7 mouse cellular contexts compared by ENCODE assay signal in genomic region chr3:152345732-152346632, GRCm38 (mm10). TPM values are rescaled to one million over a fixed set of nuclear protein-coding genes. Genes with fewer than 3 reads are reported as not detected.
DNase-seq lines count a peak whose midpoint lies in the region; ATAC-seq lines count a peak whose summit lies in the region.

Gene Usp33 (plus strand): TSS chr3:152346478.

- no peaks in the 10 kb centered on the region for H3K9me3 ChIP-seq in intestine, embryonic 15.5 days
- H3K9me3 ChIP-seq in midbrain, embryonic 10.5 days (replicated peaks) = no peaks in the 10 kb centered on the region

- WGBS in intestine, embryonic 15.5 days = 6% methylated on average over 44 of the region's 44 CpGs
- 7% methylated on average over 44 of the region's 44 CpGs for whole genome bisulfite sequencing in midbrain, embryonic 10.5 days

- peaks cover 17% of the 10 kb centered on the region; the same call in 1 of the 2 replicates for H3K4me1 ChIP-seq in intestine, embryonic 15.5 days (replicated peaks)
- peaks cover 26% of the 10 kb centered on the region for H3K4me1 ChIP-seq in midbrain, embryonic 10.5 days

- peak; percentile 96 to 98 for DNase-seq in adrenal gland, adult 18-20 months (ENCODE audit: low spot score in 2 of 2)
- peak; percentile 96 for DNase-seq in embryo, embryonic 11 days
- peak; percentile 93 to 94 for DNase-seq in gastrocnemius, postnatal 36 days
- DNase-seq in left cerebral cortex, postnatal 25 days (ENCODE audit: low spot score in 2 of 2) = peak; percentile 94 to 96
- DNase-seq in midbrain, embryonic 10.5 days (ENCODE audit: low spot score) = peak; percentile 93
- peak; percentile 94 for DNase-seq in right cerebral cortex, postnatal 4 days

- intact Hi-C loops in gastrocnemius, postnatal 36 days (cut with DNase I) = no loop called here
- intact Hi-C loops in left cerebral cortex, postnatal 25 days (cut with DNase I) = no loop called here

- H3K4me2 ChIP-seq in intestine, embryonic 15.5 days (replicated peaks) = peak within 1 kb of the TSS; percentile 60

- no peaks in the 10 kb centered on the region for H3K27me3 ChIP-seq in intestine, embryonic 15.5 days (replicated peaks)
- H3K27me3 ChIP-seq in midbrain, embryonic 10.5 days (ENCODE audit: low read depth, poor library complexity, severe bottlenecking) = no peaks in the 10 kb centered on the region

- peak within 1 kb of the TSS; percentile 82 for H3K9ac ChIP-seq in intestine, embryonic 15.5 days

- no peaks in the 10 kb centered on the region for H3K36me3 ChIP-seq in intestine, embryonic 15.5 days
- H3K36me3 ChIP-seq in midbrain, embryonic 10.5 days = peaks cover 9% of the 10 kb centered on the region; the same call in 1 of the 2 replicates

- peak within 1 kb of the TSS; percentile 76 for H3K27ac ChIP-seq in intestine, embryonic 15.5 days
- H3K27ac ChIP-seq in midbrain, embryonic 10.5 days (replicated peaks) = peak within 1 kb of the TSS; percentile 89

- ATAC-seq in intestine, embryonic 15.5 days = peak; percentile 98

- peak within 1 kb of the TSS; percentile 69 for H3K4me3 ChIP-seq in intestine, embryonic 15.5 days (replicated peaks)
- H3K4me3 ChIP-seq in midbrain, embryonic 10.5 days = peak within 1 kb of the TSS; percentile 76

RNA-seq across cellular contexts. Expression of gene Usp33, which starts in this region (rescaled TPM):
- 10 to 100 TPM; 70.9 to 97.3 TPM for total RNA-seq in adrenal gland, adult 18-20 months (2021)
- 10 to 100 TPM; 17.9 to 19.4 TPM for total RNA-seq in gastrocnemius, postnatal 36 days (2021)
- polyA plus RNA-seq in intestine, embryonic 15.5 days (2015; fragmentation: Nextera tagmentation; extraction: Ambion mirVana) = 45.3 and 51.1 TPM in 2 replicates
- 100 to 1,000 TPM; 129 to 138 TPM for total RNA-seq in left cerebral cortex, postnatal 25 days (2021)
- polyA plus RNA-seq in midbrain, embryonic 10.5 days (2016; fragmentation: Nextera tagmentation; extraction: Ambion mirVana) = 47.2 and 58.8 TPM in 2 replicates

Comparison
In these comparisons a context has a peak if more than half of its experiments do, and no peak if none do; other contexts are left out.
1. Peak in every context shown above with its lines: DNase-seq, ATAC-seq, H3K4me3 ChIP-seq and H3K27ac ChIP-seq.